Mouse (Mus musculus) frontal cortex, adult 2 months (tissue): ENCODE measurements around the gene Olfr709-ps1. TPM values are rescaled to one million over a fixed set of nuclear protein-coding genes. Genes with fewer than 3 reads are reported as not detected.
"Not testable (repeated sequence)": the region's sequence is repeated elsewhere in the genome, so short reads cannot be mapped to it uniquely, and the experiment has no call there.

Experiments
- DNase-seq, 2 experiments: peaks; one replicate each; pipeline ENCODE4 v3.0.0; 2022; ENCODE audit warnings: low spot score in 1 of 2; ENCODE audit errors: extremely low spot score in 1 of 2
- polyA plus RNA-seq: library from polyadenylated mRNA; depleted of rRNA; stranded (reverse); fragments of >200 nt; gene quantifications from 2 replicates; pipeline ENCODE4 v1.2.3, GENCODE M21; 2012; rRNA removed

Olfr709-ps1 gene
- not detected in 2 replicates for polyA plus RNA-seq

- DNase-seq, result no peak
These were observed at the start of gene Olfr709-ps1 for GRCm38 (mm10) chr7:106932119-106932518. Gene Olfr709-ps1, minus strand, starts transcription at chr7:106932219.

GRCm38 (mm10) chr7:106975353-106975752, 43.3 kb upstream of the Olfr709-ps1 start, which contains the start of gene Olfr711:
Gene Olfr711, minus strand, starts transcription at chr7:106975453.
- DNase-seq, result no peak

DNA sequence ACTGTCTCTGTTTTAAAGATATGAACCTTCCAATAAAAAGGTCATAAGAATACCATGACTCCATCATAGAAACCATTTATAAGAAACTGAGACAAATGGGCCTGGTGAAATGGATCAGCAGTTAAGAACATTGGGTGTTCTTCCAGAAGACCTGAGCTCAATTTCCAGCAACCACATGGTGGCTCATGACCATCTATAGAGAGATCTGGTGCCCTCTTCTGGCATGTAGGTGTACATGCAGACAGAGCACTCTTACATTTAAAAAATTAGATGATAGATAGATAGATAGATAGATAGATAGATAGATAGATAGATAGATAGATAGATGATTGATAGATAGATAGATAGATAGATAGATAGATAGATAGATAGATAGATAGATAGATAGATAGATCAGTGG, 35.5 kb upstream of the Olfr709-ps1 start:
- DNase-seq, result not testable (repeated sequence)

- no peak for DNase-seq
These were observed 31.8 kb upstream of the Olfr709-ps1 start, which contains the start of gene Olfr6 for GRCm38 (mm10) chr7:106963837-106964236. Gene Olfr6, minus strand, starts transcription at chr7:106963937.

GRCm38 (mm10) chr7:106948212-106948611, 16.2 kb upstream of the Olfr709-ps1 start, which contains the start of gene Olfr710:
Gene Olfr710, minus strand, starts transcription at chr7:106948312.
- DNase-seq, result no peak

DNA sequence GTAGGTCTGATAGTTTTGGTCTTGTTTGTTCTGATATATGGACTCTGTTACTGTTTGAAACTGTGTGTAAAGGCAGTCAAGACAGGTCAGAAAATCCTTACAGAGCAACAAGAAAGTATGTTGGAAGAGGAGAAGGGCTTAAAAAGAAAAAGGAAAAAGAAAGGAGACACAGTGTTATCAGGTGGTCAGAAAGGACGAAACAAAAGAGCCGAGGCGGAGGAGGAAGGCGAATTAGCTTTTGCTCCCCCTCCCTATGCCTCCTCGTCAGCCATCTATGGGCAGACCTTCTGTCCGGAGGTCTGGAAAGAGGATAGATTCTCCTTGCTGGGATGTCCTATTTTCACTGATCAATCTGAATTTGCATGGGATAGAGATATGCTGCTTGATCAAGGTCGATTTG, 11.1 kb downstream of the Olfr709-ps1 start:
- DNase-seq, result not testable (repeated sequence)

DNA sequence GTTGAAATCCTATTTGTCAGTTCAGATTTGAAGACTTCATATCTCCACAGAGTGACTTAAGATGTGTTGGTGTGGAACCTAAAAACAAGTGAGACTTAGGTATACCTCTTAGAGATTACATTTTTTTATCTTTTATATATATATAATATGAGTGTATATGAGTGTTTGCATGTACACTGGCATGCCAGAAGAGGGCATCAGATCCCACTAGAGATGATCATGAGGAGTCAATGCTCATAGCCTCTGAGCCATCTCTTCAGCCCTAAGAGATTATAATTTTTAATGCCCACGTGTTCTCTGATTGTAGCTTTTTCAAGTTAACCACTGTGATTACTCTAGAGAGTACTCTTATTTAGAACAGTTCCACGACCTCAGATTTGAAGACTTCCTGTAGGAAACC, 24.3 kb downstream of the Olfr709-ps1 start, which contains the start of gene Olfr1532-ps1:
Olfr1532-ps1 (plus strand) TSS at position 326 of the 400 bp plus-strand sequence.
- DNase-seq, result no peak

DNA sequence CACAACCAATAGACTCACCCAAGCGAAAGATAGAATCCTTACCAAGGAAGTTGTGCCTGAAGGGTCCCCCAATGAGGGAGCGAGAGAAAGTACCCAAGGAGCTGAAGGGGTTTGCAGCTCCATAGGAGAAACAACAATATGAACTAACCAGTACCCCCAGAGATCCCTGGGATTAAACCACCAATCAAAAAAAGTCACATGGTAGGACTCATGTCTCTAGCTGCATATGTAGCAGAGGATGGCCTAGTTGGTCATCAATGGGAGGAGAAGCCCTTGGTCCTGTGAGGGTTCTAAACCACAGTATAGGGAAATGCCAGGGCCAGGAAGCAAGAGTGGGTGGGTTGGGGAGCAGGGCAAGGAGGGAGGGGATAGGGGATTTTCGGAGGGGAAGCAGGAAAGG, 30.9 kb downstream of the Olfr709-ps1 start, which contains the start of gene Olfr707:
Olfr707 (minus strand) TSS at position 101 of the 400 bp plus-strand sequence.
- DNase-seq, result not testable (repeated sequence)

DNA sequence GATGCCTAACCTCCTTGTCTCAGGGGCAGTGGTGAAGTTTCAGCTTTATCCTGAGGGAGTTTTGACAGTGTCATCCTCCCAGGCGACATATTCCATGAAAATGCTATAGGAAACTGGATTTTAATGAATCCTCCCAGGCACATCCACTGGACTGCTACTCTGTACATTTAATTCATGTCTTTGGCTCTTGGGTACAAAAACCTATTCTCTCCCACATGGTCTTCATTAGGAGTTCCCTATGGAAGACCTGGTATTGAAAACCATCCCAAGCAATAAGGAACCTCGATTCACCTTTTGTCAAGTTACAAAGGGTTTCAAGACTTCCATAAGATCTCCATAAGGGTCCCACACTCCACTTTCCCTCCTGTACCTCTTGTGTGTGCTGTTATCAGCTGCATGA, 44.0 kb downstream of the Olfr709-ps1 start, which contains the start of gene Olfr706:
Olfr706 (minus strand) TSS at position 101 of the 400 bp plus-strand sequence.
- DNase-seq, result no peak

DNA sequence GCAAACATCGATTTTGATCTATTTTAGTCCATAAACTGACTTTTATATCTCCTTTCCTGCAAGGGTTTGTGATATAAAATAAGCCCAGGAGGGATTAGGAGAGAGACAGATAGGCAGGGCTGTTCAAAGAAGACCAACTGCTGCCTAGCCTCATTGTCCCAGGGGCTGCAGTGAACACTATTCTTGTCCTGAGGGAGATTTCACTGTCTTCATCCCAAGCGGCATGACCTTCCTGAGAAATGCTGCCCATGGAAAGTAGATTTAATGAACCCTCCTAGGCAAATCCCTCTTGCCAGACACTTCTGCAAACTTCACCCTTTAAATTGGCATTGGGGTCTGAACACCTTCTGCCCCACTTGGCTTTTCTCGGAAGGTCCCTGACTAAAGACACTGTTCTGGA, 55.2 kb downstream of the Olfr709-ps1 start, which contains the start of gene Olfr705:
Olfr705 (minus strand) TSS at position 101 of the 400 bp plus-strand sequence.
- DNase-seq, result no peak

Other genes with a start within 250 kb of the Olfr709-ps1 start
- gene Olfr694, start 240.4 kb downstream of the Olfr709-ps1 start, polyA plus RNA-seq, result not detected in 2 replicates
- 0.02 TPM in 1 of 2 replicates, not detected in the other for gene Olfr695, start 215.8 kb downstream of the Olfr709-ps1 start, polyA plus RNA-seq
- gene Olfr697, start 189.8 kb downstream of the Olfr709-ps1 start, polyA plus RNA-seq, result not detected in 2 replicates
- gene Olfr698, start 176.8 kb downstream of the Olfr709-ps1 start, polyA plus RNA-seq, result not detected in 2 replicates
- gene Olfr699, start 139.0 kb downstream of the Olfr709-ps1 start, polyA plus RNA-seq, result not detected in 2 replicates
- gene Olfr700, start 123.4 kb downstream of the Olfr709-ps1 start, polyA plus RNA-seq, result not detected in 2 replicates
- gene Olfr701, start 118.1 kb downstream of the Olfr709-ps1 start, polyA plus RNA-seq, result not detected in 2 replicates
- not detected in 2 replicates for gene Olfr702, start 98.3 kb downstream of the Olfr709-ps1 start, polyA plus RNA-seq
- gene Olfr703, start 88.9 kb downstream of the Olfr709-ps1 start, polyA plus RNA-seq, result not detected in 2 replicates
- not detected in 2 replicates for gene Olfr704, start 69.0 kb downstream of the Olfr709-ps1 start, polyA plus RNA-seq
- gene Olfr705, start 55.3 kb downstream of the Olfr709-ps1 start, polyA plus RNA-seq, result not detected in 2 replicates
- gene Olfr706, start 44.1 kb downstream of the Olfr709-ps1 start, polyA plus RNA-seq, result not detected in 2 replicates
- not detected in 2 replicates for gene Olfr707, start 31.0 kb downstream of the Olfr709-ps1 start, polyA plus RNA-seq
- not detected in 2 replicates for gene Olfr1532-ps1, start 24.2 kb downstream of the Olfr709-ps1 start, polyA plus RNA-seq
- not detected in 2 replicates for gene Olfr710, start 16.1 kb upstream of the Olfr709-ps1 start, polyA plus RNA-seq
- not detected in 2 replicates for gene Olfr6, start 31.7 kb upstream of the Olfr709-ps1 start, polyA plus RNA-seq
- not detected in 2 replicates for gene Olfr711, start 43.2 kb upstream of the Olfr709-ps1 start, polyA plus RNA-seq
- not detected in 2 replicates for gene Olfr2, start 73.9 kb upstream of the Olfr709-ps1 start, polyA plus RNA-seq
- gene Olfr713, start 99.0 kb upstream of the Olfr709-ps1 start, polyA plus RNA-seq, result not detected in 2 replicates
- 0.04 TPM in 1 of 2 replicates, not detected in the other for gene Olfr714, start 138.8 kb upstream of the Olfr709-ps1 start, polyA plus RNA-seq
- gene Olfr17, start 161.0 kb upstream of the Olfr709-ps1 start, polyA plus RNA-seq, result not detected in 2 replicates
- gene Olfr715b, start 178.2 kb upstream of the Olfr709-ps1 start, polyA plus RNA-seq, result not detected in 2 replicates
- gene Olfr715, start 198.9 kb upstream of the Olfr709-ps1 start, polyA plus RNA-seq, result not detected in 2 replicates
- not detected in 2 replicates for gene Olfr716, start 206.1 kb upstream of the Olfr709-ps1 start, polyA plus RNA-seq
- not detected in 2 replicates for gene Nlrp14, start 234.8 kb upstream of the Olfr709-ps1 start, polyA plus RNA-seq